Mouse (Mus musculus) lung, postnatal 25 days (tissue): ENCODE results near the gene Pdik1l.
"Not testable (repeated sequence)": the region's sequence is repeated elsewhere in the genome, so short reads cannot be mapped to it uniquely, and the experiment has no call there.

Source experiments
- DNase-seq: peaks from one replicate; pipeline ENCODE4 v3.0.0; 2022; ENCODE audit warnings: low spot score

Pdik1l gene

DNA sequence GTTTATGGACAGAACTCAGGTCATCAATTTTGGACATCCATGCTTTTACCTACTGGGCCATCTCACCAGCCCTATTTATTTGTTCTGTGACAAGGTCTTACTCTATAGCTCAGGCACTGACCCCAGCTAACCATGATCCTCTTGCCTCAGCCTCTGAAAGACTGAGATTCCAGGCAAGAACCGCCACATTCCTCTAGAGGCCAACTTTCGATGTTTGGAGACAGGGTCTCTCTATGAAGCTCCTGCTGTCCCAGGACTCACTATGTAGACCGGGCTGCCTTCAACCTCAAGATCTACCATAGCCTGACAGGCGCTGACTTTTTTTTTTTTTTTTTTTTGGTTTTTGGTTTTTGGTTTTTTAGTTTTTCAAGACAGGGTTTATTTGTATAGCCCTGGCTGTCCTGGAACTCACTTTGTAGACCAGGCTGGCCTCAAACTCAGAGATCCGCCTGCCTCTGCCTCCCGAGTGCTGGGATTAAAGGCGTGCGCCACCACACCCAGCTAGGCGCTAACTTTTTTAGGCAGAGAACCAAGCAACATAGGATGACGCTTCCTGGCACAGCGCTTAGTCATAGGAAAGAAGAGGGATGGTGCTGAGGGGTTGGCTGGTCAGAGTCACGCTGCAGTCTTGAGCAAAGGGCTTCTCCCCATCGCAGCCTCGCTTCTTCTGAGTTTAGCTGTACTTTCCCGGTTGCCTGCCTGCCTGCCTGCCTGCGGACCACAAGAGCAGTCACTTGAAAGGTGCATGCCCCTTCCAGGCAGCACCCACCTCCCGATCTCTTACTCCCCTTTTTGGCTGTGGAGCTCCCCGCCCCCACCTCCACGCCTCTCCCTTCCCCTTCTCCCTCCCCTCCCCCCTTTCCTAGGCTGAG, 11.2 kb upstream of the Pdik1l start:
- DNase-seq = no peak

DNA sequence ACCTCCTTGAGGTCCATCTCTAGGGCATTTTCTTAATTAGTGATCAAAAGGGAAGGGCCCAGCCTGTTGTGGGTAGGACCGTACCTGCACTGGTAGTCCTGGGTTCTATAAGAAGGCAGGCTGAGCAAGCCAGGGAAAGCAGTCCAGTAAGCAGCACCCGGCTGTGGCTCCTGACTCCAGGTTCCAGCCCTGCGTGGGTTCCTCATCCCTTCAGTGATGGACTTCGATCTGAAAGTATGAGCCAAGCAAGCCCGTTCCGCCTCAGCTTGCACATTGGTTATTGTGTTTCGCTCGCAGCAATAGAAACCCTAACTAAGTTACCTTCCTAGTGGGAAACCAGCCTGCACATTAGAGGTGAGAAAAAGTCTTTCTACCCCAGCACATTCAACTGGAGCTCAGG, 9.7 kb upstream of the Pdik1l start:
- no peak for DNase-seq

DNA sequence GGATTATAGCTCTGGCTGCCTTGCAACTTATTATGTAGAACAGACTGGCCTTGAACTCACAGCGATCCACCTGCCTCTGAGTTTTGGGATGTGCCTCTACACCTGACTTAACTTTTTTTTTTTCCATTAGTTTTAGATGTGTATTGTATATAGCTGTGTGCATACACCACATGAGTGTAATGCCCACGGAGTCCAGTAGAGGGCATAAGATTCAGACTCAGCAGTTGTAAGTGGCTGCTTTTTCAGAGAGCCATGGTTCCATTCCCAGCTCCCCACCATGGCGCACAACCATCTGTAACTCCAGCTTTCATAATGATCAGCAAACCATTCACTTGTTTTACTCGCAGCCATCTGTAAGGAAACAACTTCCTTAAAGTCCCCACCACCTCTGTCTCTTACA, 8.8 kb upstream of the Pdik1l start:
- DNase-seq = no peak

DNA sequence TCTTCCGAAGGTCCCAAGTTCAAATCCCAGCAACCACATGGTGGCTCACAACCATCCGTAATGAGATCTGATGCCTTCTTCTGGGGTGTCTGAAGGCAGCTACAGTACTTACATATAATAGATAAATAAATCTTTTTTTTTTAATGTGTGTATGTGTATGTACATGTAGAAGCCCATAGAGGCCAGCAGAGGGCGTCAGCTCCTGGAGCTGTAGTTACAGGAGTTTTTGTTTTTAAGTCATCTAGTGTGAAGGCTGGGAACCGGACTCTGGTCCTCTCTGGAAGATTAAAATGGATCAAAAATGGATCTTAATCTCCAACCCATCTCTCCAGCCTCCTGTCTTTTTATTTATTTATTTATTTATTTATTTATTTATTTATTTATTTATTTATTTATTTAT, 8.4 kb upstream of the Pdik1l start:
- not testable (repeated sequence) for DNase-seq

DNA sequence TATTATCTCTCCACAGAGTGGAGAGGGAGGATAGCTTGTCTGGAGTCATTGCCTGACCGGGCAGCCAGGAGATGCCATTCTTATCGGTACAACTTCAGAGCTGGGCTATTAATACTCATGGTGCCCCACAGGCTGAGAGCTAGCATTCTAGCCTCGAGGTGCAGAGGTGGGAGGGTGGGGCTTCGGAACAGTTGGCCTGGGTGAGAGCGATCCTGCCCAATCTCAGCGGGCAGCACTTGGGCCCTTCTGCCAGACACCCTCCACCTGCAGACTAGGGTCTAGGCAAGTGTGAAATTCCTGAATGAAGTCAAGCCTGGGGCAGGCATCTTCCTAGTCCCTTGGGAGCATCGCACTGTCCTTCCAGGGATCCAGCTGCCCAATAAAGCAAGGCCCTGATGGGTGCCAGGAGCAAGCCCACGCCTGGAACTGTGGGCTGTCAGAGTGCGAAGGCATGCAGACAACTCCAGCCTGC, 6.0 kb upstream of the Pdik1l start:
- no peak for DNase-seq

DNA sequence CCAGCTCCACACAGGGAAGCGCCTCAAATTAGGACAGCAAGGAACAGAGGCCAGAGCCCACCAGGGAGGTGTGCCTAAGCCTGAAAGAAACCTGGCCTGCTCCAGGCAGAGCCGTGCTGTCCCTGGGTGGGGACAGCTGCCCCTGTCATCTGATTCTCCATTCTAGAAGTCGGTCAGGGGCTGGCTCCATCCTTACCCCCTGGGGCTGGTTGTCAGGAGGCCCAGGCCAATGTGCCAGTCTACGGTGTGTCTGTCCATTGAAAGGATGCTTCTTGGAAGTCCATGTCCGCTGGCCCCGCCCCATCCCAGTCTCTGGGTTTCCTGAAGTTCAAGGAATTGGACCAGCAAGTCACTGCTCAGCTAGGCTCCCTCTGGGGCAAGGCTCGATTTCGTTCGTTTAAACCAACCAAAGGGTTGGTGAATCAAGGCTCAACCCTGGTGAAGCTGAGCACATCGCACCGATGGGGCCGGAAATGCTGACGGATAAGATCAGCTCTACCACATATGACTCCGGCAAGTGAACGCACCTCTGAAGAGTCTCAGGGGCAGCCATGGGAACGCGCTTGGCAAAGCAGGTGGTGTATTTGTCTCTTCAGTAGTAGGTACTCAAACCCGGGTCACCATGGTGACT, 5.5 kb upstream of the Pdik1l start:
- DNase-seq = no peak

DNA sequence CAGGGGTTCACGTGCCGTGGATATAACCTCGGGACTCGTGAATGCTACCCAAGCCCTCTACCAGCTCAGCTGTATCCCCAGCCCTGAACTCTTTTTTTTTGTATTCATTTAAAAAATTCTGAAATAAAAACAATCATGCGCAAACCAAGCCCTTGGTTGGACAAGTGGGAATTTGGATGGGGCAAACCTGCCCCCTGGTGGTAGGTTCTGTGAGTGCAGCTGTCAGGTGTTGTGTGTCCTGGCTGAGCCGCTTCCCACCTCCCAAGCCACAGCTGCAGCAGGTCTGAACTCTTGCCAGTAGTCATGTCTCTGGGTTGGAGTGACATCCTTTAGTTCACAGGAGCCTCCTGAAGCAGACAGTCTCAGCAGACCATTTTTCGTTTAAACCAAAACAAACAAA, 4.4 kb upstream of the Pdik1l start:
- peak; percentile 72 for DNase-seq

DNA sequence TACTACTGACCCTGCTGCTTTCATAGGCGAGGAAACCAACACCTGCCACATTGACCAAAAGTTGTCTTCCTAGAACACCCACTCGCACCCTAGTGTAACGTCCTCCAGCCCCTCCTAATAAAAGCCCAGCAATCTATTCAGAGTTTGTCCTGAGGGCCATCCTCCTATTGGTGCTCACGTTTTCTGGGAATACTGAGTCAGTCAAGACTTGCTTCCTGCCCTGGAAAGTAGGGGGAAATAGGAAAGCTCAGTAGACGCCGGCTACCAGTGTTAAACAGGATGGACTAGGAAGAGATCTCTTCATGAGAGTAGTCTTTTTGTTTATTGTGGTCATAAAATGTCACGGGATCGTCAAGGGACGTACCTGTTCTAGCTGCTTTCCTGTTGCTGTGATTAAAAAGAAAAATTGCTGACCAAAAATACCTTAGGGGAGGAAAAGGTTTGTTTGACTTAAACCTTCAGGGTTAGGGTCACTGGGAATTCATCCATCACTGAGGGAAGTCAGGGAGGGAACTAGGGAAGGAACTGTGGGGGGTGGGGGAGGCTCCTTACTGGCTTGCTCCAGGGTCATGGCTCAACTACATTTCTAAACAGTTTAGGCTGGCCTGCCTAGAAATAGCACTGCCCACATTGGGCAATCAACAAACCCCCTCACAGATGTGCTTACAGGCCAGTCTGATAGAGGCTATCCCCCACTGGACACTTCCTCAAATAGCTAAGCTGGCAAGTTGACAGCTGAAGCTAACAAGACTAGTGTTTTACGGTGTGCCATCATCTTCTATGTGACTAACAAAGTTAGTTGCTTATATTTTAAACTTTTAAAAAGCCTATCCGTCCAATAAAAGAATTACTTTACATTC, 932 bp upstream of the Pdik1l start:
- no peak for DNase-seq

DNA sequence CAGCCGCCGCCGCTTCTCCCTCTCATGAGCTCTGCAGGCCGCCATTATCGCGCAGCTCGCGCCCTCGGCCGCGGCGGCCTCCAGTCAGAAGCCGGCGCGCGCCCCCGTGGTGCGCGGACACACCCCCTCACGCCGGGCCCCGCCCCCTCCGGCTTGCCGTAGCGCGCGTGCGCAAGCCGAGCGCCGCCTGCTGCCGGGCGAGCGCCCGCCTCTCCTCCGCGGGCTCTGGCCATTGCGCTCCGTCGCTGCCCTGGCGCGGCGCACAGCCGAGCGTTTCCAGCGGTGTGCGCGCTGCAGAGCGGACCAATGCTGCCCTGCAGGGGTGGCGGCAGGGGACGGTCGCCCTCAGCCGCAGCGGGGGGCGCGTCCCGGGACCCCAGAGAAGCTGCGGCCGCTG, 529 bp downstream of the Pdik1l start:
- DNase-seq = peak; percentile 94

DNA sequence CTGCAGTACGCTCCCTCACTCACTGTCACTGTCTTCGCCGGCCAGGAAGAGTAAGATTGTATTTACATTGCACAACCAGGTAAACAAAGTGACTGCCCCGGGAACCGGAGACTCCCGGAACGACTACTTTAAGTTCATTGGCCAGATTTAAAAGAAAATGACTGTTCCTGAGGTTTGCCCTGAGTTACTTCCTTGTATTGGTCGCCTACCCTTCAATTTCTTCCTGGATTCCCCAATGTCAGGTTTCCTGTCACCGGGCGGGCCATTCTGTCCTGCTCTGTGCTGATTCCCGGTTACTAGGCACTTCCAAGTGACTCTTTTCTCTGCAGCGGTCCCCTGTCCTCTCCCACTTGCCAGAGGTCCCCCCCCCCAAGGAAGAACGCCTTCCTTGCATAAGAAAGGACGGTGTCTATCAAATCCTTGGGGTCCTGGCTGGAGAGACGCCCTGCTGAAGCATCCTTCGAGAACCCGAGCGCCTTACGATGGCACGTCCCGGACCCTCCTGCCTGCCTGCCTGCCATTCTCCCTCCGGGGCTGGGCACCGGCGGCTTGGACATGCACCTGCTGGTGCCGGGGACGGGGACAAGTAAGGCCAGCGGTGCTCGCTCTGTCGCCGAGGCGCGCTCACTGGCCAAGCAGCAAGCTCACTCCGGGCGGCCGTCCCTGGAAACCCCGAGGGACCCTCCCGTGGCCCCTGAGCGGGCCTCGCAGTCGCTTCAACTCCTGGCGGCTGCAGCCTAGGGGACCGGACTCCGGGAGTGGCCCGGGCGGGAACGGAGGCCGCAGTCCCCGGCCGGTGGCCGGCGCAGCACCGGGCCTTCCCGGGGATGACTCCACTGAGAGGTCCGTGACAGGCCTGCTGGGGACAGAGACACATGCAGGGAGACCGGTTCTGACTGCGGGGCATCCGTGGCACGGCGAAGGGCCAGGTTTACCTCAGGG, 1.2 kb downstream of the Pdik1l start:
- no peak for DNase-seq

DNA sequence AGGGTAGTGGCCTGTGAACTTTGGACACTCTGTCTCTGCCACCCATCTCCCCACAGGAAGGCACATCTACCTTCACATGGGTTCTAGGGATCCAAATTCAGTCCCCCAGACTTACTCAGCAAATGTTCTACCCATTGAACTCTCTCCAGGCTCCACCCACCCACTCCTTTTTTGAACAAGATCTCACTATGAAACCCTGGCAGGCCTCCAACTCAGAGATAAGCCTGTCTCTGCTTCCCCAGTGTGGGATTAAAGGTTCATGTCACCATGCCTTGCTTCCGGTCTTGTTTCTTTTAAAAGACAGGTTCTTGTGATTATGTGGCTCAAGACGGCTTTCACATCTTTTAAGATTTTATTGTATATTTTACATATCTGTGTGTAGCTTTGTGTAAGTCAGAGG, 2.8 kb downstream of the Pdik1l start:
- DNase-seq = no peak

DNA sequence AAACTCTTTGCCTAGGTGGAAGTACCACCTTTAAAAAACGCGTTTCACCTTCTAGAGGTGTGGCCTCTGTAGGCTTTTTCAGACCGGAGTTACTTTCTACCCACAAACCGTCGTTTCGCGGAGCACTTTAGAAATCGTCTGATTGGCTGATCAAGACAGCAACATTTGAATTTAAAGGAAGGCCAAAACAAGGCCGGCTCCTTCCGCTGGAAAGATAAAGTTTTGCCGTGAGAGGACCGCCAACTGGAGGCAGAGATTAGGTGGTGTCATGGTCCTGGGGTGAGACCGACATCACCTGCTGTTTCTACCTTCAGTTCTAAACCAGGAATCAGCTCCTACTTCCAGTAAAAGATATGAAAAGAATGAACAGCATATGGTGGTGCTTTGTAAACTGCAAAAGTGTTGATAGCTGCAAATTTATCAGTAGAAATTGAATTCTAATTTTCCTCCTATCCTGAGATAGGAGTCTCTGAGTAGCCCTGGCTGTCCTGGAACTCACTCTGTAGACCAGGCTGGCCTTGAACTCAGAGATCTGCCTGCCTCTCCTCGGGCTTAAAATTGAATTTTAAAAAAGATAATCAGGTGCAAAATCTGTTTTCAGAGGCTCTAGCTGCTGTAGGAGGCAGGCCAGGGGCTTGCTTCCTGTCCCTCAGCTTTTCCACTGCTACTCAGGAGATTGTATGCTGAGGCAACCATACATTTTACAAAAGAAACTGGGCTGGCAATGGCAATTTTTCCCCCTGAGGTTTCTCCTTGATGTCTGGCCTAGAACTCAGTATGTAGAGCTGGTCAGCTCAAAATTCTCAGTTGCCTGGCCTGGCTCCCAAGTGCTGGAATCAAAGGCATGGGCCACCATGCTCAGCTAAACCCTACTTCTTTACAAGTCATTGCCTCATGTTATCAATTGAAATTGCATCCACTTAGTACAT, 14.0 kb downstream of the Pdik1l start:
- peak; percentile 63 for DNase-seq

DNA sequence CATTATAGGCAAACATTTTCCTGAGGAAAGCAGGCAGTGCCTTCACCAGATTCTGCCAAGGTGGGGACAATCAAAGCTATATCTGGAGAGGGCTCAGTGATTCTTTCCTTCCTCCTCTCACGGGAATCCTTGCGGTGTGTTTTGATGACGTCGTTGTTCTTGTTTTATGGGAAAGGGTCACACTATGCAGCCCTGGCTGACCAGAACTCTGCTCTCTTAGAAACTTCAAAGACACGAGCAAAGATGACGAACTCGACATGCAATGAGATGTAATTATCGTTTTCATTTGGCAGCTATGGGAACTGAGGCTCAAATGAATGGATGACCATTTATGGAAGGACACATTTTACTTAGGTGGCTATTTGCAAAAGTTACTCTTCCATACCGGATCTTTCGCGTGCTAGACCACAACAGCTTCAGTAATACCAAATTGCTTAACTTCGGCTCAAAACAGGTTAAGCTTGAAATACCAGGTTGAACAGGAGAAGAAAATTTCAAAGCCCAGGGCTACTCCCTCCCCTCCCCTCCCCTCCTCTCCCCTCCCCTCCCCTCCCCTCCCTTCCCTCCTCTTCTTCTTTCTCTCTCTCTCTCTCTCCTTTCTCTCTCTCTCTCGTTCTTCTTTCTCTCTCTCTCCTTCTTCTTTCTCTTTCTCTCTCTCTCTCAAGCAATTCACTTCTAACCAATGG, 14.8 kb downstream of the Pdik1l start:
- no peak for DNase-seq

DNA sequence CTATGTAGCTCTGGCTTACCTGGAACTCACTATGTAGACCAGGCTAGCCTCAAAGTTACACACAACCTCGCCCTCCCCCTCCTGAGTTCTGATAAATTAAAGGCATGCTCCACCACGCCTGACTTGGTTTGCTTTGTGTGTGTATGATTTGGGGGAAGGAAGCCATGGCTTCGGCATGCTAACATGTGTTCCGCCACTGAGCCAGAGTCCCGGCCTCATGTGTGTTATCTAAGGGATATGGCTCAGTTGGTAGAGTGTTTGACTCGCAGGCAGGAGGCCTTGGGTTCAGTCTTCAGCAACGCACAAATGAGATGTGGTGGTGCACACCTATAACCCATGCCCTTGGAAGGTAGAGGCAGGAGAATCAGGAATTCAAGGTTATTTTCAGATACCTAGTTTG, 15.7 kb downstream of the Pdik1l start:
- DNase-seq = no peak

DNA sequence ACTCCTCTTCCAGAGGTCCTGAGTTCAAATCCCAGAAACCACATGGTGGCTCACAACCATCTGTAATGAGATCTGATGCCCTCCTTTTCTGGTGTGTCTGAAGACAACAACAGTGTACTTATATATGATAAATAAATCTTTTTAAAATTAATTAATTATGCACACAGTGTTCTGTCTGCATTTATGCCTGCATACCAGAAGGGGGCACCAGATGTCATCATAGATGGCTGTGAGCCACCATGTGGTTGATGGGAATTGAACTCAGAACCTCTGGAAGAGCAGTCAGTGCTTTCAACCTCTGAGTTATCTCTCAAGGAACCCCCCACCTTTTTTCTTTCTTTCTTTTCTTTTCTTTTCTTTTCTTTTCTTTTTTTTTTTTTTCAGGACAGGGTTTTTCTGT, 18.1 kb downstream of the Pdik1l start:
- DNase-seq = not testable (repeated sequence)

DNA sequence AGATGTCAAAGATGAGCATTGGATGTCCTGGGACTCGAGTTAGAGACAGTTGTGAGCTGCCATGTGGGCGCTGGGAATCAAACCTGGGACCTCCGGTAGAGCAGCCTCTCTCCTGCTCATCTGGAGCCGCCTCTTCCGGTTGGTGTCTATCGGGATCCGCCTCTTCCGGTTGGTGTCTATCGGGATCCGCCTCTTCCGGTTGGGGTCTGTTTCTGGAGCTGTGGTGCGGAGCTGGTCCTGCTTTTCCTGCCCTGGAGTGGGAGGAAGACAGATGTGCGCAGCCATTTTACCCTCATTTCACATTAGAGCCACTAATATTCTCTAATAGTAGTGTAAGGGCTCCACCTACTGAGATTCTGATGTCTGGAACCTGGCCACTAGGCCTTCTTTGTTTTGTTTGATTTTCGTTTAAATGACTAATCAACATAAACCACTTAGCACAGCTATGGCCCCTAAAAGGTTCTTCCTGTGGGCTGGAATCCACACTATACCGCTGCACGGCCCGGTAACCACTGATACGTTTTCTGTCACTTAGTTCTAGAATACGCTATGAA, 19.5 kb downstream of the Pdik1l start:
- DNase-seq = no peak

DNA sequence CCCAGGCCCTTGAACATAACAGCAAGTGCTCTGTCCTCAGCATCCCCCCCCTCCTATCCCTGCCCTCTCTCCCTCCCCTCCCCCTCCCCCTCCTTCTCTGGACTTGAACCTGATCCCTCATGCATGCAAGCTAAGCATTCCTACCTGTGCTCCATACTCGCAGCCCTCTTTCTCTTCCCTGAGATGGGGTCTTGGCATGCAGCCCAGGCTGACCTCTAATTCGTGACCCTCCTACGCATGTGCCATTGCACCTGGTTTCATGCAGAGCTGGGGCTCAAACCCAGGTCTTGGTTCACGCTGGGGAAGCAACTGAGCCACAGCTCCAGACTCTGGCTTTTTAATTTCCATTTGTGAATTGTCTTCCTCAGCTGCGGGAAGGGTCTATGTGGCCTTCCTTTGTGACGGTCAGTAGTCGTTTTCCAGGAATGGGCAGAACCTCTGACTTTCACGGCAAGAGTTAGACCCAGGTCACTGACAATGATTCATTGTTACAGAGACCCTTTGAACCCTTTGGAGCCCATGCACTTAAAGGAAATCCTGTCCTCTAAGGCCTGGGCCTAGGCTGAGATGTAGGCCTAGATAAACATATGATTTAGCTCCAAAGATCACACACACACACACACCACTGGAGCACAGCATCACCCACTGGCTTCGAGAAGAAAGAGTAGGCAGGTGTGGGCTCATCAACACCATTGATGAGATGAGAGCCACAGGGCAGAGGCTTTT, 21.7 kb downstream of the Pdik1l start:
- no peak for DNase-seq

DNA sequence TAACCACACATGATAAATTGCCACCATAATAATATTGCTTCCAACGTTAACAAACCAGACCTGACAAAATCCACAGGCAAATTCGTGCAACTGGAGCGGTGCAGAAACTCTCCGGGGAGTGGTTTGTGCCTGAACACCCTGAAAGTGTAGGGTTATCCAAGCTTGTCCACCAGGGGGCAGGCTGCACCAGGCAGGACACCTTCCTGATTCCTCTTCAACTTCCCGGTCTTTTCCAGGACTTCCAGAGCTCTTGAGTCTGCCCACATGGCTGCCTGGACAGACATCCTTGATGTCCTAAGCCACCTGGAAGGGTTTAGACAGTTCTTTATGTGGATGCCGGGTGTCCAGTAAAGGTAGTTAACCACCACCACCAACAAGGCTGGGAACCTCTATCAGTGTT, 24.5 kb downstream of the Pdik1l start:
- DNase-seq = peak; percentile 71

DNA sequence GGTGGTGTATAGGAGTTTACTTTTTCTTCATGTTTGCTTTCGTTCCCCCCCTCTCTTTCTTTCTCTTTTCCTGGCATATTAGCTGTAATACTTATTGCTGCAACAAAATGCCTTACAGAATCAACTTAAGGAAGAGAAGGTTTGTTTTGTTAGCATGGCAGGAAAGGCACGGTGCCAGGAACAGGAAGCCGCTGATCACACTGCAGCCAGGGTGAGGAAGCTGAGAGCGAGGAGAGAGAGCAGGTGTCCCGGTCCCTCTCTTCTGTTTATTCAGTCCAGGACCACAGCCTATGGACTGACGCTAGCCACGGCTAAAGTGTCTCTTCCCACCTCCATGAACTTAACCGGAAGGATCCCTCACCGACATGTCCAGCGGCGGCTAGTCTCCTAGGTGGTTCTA, 29.3 kb downstream of the Pdik1l start:
- DNase-seq = no peak
